Mouse (Mus musculus) hindbrain, embryonic 16.5 days (tissue): Measurements from ENCODE around the gene Adk. TPM values are rescaled to one million over a fixed set of nuclear protein-coding genes. Genes with fewer than 3 reads are reported as not detected.
A peak's percentile ranks its signal among the peaks of the same experiment; 100 is the strongest.

ENCODE experiments used
- ATAC-seq: fragments of 200-750 bp; cut with Nextera tagmentation; 2 replicates; pipeline ENCODE4 v1.8.0; 2017; ENCODE audit warnings: moderate TSS enrichment, moderate library complexity
- H3K27ac ChIP-seq: fragments of 300-500 bp; sonication (generic); 2 replicates; pipeline ENCODE4 v1.5.1; 2014; ENCODE audit warnings: low read depth, mild to moderate bottlenecking, control low read depth, low read length, moderate library complexity
- H3K27me3 ChIP-seq: fragments of 300-500 bp; sonication (generic); replicated peaks from 2 replicates; pipeline ENCODE4 v1.6.1; 2014; ENCODE audit warnings: low read length; ENCODE audit not compliant: control insufficient read depth, insufficient read depth
- H3K36me3 ChIP-seq: fragments of 300-500 bp; sonication (generic); 2 replicates; pipeline ENCODE4 v1.6.1; 2014; ENCODE audit warnings: mild to moderate bottlenecking, low read length, moderate library complexity, mixed read lengths; ENCODE audit not compliant: control insufficient read depth, insufficient read depth
- H3K4me1 ChIP-seq: fragments of 300-500 bp; sonication (generic); 2 replicates; pipeline ENCODE4 v1.6.1; 2014; ENCODE audit warnings: low read depth, low read length; ENCODE audit not compliant: control insufficient read depth, insufficient read depth
- H3K4me2 ChIP-seq: fragments of 300-500 bp; sonication (generic); 2 replicates; pipeline ENCODE4 v1.6.1; 2014; ENCODE audit warnings: mild to moderate bottlenecking, low read length, control low read depth, moderate library complexity
- H3K4me3 ChIP-seq: fragments of 300-500 bp; sonication (generic); 2 replicates; pipeline ENCODE4 v1.5.1; 2014; ENCODE audit warnings: mild to moderate bottlenecking, low read length, control low read depth, moderate library complexity
- H3K9ac ChIP-seq: fragments of 300-500 bp; sonication (generic); 2 replicates; pipeline ENCODE4 v1.6.1; 2014; ENCODE audit warnings: low read depth, mild to moderate bottlenecking, control low read depth, low read length, moderate library complexity
- H3K9me3 ChIP-seq: fragments of 300-500 bp; sonication (generic); 2 replicates; pipeline ENCODE4 v1.6.1; 2014; ENCODE audit warnings: mild to moderate bottlenecking, low read length, moderate library complexity; ENCODE audit not compliant: control insufficient read depth
- WGBS: fragments of 180-500 bp; shearing (Covaris S2); extraction: QIAGEN DNeasy Blood & Tissue Kit; methylation state at CpG from one replicate; pipeline ENCODE4 v1.1.7; 2014; 5-methylcytosine and 5-hydroxymethylcytosine counted together
- polyA plus RNA-seq: library from polyadenylated mRNA; unstranded; fragments of >200 nt; fragmentation: Nextera tagmentation; extraction: Ambion mirVana; gene quantifications from 2 replicates; pipeline ENCODE4 v1.2.1, GENCODE M21; 2015

Gene Adk
- polyA plus RNA-seq, 1 experiment from 2014 or later, result 45.9 TPM

DNA sequence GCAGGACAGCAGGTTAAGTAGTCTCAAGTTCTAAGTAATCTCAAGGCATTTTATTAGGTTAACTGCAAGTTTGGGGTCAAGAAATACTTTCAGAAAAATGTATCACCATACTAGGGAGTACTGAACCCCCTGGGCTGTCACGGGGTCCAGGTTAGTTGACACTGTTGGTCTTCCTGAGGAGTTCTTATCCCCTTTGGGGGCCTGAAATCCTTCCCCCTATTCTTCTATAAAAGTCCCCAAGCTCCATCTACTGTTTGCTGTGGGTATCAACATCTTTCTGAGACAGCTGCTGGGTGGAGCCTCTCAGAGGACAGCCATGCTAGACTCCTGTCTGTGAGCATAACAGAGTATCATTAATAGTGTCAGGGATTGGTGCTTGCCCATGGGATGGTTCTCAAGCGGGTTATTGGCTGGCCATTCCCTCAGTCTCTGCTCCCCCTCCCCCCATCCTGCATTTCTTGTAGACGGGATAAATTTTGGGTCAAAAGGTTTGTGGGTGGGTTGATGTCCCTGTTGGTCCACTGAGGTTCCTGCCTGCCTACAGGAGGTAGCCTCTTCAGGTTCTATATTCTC, 63.6 kb downstream of the Adk start:
- H3K4me2 ChIP-seq, result no peak overlapping the region
- no peak for ATAC-seq
- H3K4me3 ChIP-seq, result no peak overlapping the region
- H3K36me3 ChIP-seq, result no peaks in the 10 kb centered on the region
- H3K27ac ChIP-seq, result no peak overlapping the region
- H3K4me1 ChIP-seq, result no peaks in the 10 kb centered on the region
- WGBS, result 64% methylated on average over 3 of the region's 3 CpGs
- no peaks in the 10 kb centered on the region for H3K27me3 ChIP-seq
- no peak overlapping the region for H3K9ac ChIP-seq
- no peaks in the 10 kb centered on the region for H3K9me3 ChIP-seq

DNA sequence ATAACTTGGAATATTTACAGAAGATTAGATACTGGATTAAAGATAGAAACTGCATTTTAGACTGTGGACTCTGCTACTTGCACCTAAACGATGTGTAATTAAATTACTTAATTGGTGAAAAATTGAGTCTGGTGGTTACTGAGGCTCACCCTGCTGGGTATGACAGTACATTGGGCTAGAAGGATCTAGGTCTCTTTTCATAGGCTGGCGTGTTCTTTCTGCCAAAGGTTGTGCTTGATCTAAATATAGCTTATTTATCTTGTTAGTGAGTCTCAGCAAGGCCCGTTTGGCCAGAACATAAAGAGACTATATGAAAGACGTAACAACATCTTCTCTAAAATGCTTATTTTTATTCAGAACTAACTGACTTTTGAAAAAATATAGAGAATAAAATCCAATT, 65.7 kb downstream of the Adk start:
- H3K9ac ChIP-seq, result no peak overlapping the region
- H3K4me1 ChIP-seq, result no peaks in the 10 kb centered on the region
- H3K4me3 ChIP-seq, result no peak overlapping the region
- no peak overlapping the region for H3K27ac ChIP-seq
- no peaks in the 10 kb centered on the region for H3K9me3 ChIP-seq
- WGBS, result 72% methylated on average over 4 of the region's 4 CpGs
- no peaks in the 10 kb centered on the region for H3K36me3 ChIP-seq
- no peak overlapping the region for H3K4me2 ChIP-seq
- no peak for ATAC-seq
- H3K27me3 ChIP-seq, result no peaks in the 10 kb centered on the region

DNA sequence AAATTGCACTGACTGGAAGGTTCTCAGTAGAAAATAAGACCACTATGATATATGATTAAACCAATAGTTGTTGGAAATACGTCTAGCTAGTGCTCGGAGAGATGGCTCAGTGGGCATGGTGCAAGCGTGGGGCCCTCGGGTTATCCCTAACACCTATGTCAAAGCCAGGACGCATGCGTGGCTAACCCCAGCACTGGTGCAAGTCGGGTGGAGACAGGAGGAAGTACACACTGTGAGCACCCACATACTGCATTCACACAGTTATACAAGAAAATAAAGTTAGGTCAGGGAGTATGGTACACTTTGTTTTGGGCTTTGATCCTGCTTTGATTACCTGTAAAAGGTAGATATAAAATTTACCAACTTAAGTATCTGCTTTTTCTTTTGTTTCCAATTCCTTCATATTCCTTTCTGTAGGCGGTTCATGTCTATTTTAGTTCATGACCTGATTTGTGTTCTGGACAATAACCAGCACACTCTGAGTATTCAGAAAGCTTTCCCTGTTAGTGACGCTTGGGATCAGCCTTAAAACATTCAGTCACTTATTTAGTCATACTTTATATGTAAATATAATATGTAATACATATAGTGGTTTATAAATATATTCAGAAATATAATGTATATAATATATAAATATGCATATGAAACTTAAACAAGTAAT, 67.4 kb downstream of the Adk start:
- H3K4me3 ChIP-seq, result no peak overlapping the region
- no peak overlapping the region for H3K9ac ChIP-seq
- no peaks in the 10 kb centered on the region for H3K36me3 ChIP-seq
- ATAC-seq, result no peak
- H3K4me2 ChIP-seq, result no peak overlapping the region
- no peaks in the 10 kb centered on the region for H3K4me1 ChIP-seq
- no peaks in the 10 kb centered on the region for H3K9me3 ChIP-seq
- 87% methylated on average over 9 of the region's 9 CpGs for WGBS
- no peaks in the 10 kb centered on the region for H3K27me3 ChIP-seq
- H3K27ac ChIP-seq, result no peak overlapping the region

DNA sequence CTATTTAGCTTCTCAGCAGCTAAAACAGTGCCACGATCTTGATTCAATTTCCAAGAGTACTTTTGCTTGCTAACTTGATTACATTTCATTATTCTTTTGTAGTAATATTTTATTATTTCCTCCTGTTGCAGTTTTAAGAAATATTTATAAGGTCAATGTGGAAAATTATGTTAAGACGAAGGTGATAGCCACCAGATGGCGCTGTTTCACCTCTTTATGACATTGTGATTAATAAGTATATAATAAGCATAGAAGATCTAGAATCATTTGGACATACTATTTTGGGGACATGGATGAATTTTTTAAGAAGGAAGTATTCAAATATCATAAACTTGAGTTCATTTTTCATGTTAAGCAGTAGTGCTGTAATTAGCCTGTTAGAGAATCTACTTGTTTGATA, 68.1 kb downstream of the Adk start:
- Histone ChIP-seq H3K27ac (no peak overlapping the region), H3K27me3 (no peaks in the 10 kb centered on the region), H3K36me3 (no peaks in the 10 kb centered on the region), H3K9me3 (no peaks in the 10 kb centered on the region), H3K4me3 (no peak overlapping the region), H3K4me1 (no peaks in the 10 kb centered on the region), H3K4me2 (no peak overlapping the region), H3K9ac (no peak overlapping the region)
- WGBS, result 44% methylated on average over 3 of the region's 3 CpGs
- no peak for ATAC-seq

DNA sequence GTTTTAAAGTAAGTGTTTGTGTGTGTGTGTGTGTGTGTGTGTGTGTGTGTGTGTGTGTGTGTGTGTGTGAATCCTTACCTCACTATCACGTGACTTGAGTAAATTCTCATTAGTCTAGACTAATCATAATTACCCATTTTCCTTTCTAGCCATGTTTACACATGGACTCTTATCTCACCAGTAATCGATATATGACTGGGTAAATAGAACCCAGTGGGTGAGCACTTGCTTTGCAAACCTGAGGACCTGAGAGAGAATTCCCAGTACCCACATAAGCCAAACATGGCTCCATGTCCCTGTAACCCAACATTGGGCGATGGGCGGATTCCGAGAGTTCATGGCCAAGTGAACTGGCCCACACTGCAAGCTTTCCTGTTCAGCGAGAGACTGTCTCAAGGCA, 74.8 kb downstream of the Adk start:
- no peak for ATAC-seq
- no peaks in the 10 kb centered on the region for H3K4me1 ChIP-seq
- WGBS, result 91% methylated on average over 6 of the region's 6 CpGs
- no peak overlapping the region for H3K4me2 ChIP-seq
- no peaks in the 10 kb centered on the region for H3K36me3 ChIP-seq
- H3K9ac ChIP-seq, result no peak overlapping the region
- H3K4me3 ChIP-seq, result no peak overlapping the region
- no peak overlapping the region for H3K27ac ChIP-seq
- H3K9me3 ChIP-seq, result no peaks in the 10 kb centered on the region
- no peaks in the 10 kb centered on the region for H3K27me3 ChIP-seq

DNA sequence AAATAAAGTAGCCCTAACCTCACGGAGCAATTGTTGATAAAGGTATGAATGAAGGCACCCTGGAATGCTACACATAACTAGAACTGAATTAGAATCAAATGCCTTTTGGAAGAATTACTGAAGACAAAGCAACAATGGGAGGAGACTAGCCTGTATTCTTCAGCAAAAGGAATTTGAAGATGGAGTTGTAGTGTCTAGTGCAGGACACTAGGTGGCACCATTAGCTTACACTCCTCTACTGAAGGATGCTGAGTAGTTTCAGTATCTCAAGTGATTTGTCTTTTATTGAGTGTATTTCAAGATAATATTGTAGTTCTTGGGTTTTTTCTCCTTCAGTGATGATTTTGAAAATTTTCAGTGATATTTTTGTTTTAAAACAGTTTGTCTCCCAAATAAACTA, 84.5 kb downstream of the Adk start:
- Histone ChIP-seq H3K9ac (no peak overlapping the region), H3K9me3 (no peaks in the 10 kb centered on the region), H3K4me1 (no peaks in the 10 kb centered on the region), H3K27me3 (no peaks in the 10 kb centered on the region), H3K4me2 (no peak overlapping the region), H3K4me3 (no peak overlapping the region), H3K36me3 (no peaks in the 10 kb centered on the region), H3K27ac (no peak overlapping the region)
- WGBS, result 40% methylated on average over 1 of the region's 1 CpGs
- ATAC-seq, result peak; percentile 82

DNA sequence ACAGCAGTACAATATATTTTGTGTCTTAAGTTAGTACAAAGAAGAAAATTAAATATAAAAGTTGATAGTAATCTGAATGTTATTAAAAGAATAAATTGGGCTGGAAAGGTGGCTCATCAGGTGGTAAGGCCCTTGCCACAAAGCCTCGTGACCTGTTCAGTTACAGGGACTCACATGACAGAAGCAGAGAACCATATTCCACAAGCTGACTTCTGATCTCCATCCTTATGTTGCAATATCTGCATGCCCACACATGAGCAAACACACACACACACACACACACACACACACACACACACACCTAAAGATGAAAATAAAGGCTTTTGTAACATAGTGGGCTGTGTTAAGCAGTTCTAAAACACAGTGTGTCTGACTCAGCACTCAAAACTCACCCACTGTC, 90.2 kb downstream of the Adk start:
- Histone ChIP-seq H3K27ac (no peak overlapping the region), H3K9me3 (no peaks in the 10 kb centered on the region), H3K4me2 (no peak overlapping the region), H3K9ac (no peak overlapping the region), H3K36me3 (no peaks in the 10 kb centered on the region), H3K4me1 (no peaks in the 10 kb centered on the region), H3K27me3 (no peaks in the 10 kb centered on the region), H3K4me3 (no peak overlapping the region)
- ATAC-seq, result no peak
- WGBS, result 88% methylated on average over 1 of the region's 1 CpGs

DNA sequence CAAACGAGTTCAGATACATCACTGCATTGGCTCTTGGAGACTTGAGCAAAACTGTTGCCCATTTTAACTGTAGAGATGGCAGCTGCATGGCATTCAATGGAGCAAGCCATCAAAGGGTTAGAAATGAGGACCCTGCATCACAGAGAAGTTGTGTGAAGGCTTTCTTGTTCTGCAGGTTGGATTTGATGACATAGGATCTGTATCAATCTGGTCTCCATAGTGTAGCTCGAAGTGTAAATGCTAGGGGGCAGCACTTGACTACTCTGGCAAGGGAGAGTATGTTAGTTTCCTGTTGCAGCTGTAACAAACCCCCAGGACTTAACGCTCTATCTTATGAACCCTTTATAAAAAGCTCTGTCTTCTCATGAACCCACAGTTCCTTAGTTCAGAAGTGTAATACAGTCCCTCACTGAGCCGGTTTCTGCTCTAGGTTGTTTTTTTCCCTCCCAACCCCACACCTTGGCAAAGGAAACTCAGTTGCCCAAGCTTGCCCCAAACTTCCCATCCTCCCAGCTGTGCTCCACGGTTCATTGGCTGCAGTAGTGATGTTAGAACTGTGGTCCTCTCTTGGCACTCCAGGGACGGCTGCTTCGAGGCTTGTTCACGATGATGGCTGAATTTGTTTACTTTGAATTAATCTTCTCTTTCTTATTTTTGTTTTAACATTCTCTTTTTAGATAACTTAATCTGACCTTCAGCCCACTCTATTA, 91.2 kb downstream of the Adk start:
- ATAC-seq, result no peak
- Histone ChIP-seq H3K9me3 (no peaks in the 10 kb centered on the region), H3K27me3 (no peaks in the 10 kb centered on the region), H3K9ac (no peak overlapping the region), H3K4me1 (no peaks in the 10 kb centered on the region), H3K27ac (no peak overlapping the region), H3K4me2 (no peak overlapping the region), H3K36me3 (no peaks in the 10 kb centered on the region), H3K4me3 (no peak overlapping the region)
- WGBS, result 69% methylated on average over 8 of the region's 8 CpGs

DNA sequence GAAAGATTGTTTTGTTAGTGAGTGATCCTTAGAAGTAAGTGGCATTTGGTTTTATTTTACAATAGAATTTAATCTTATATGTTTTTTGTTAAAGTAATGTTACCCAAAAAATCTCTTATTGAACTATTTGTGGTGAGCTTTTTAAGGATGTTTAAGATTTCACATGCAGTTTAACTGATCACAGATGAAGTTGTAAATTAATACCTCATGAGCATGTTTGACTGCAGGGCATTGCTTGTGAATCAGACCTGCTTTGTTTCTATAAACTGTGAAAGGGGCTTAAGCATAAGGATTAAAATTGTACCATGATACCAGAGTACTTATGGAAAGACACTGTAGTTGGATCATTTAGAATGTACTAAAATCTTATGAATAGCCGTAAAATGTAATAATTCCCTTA, 94.8 kb downstream of the Adk start:
- Histone ChIP-seq H3K27ac (no peak overlapping the region), H3K27me3 (no peaks in the 10 kb centered on the region), H3K9me3 (no peaks in the 10 kb centered on the region), H3K4me1 (no peaks in the 10 kb centered on the region), H3K4me3 (no peak overlapping the region), H3K4me2 (no peak overlapping the region), H3K36me3 (no peaks in the 10 kb centered on the region), H3K9ac (no peak overlapping the region)
- ATAC-seq, result no peak
- WGBS, result 90% methylated on average over 1 of the region's 1 CpGs
